Mouse (Mus musculus): ENCODE data around the gene Gm49355. TPM values are rescaled to one million over a fixed set of nuclear protein-coding genes. Genes with fewer than 3 reads are reported as not detected.

Gm49355 gene
- total and polyA plus RNA-seq, 3 experiments, result 0.08 to 0.26 (median 0.23) TPM

DNA sequence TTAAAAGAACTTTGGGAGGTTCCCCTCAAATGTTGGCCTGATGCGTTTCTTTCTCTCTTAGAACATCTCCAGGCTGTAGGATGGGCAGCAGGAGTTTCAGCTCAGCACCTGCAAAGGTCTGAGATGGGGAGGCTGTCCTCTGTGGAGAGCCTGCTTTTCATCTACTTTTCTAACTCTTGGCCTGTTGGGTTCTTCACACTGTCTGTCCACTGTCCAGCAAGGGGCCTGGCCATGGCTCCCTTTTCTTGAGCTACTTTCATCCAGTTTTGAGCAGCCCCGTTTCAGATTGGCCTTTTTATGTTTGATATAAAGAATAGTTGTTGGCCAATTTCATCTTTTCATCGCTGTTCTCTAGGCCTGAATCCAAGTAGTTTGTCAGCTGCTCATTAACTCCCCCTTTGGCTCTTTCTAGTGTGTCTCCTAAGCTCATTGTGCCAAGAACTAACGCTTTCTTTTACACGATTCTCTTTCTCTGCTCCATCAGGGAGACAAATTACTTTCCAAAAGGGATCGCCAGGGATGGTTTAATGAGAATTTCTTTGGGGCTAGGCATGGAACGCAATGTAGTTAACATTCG, 53.7 kb downstream of the Gm49355 start:
- H3K9ac ChIP-seq (ENCODE audit: insufficient read depth, low read depth), result no peak overlapping the region
- peaks cover 0 to 5% of the 10 kb centered on the region in 2 experiments; a peak in 1 of 4 replicates for H3K4me1 ChIP-seq (ENCODE audit: control insufficient read depth in 1 of 2, insufficient read depth in 2 of 2)
- no peak overlapping the region for H3K4me3 ChIP-seq (replicated peaks in 1 of 3; ENCODE audit: low read depth in 2 of 3, low read length in 2 of 3, poor library complexity in 1 of 3)
- H3K4me2 ChIP-seq (ENCODE audit: insufficient read depth, low read depth, poor library complexity, severe bottlenecking), result no peak overlapping the region
- no peak overlapping the region for H3K27ac ChIP-seq (ENCODE audit: insufficient read depth, low read depth)
- H3K27me3 ChIP-seq (replicated peaks), result no peaks in the 10 kb centered on the region
- TF ChIP-seq TBP (conservative IDR thresholded peaks at IDR 0.05; ENCODE audit: low read depth, low read length) (no peak), SIN3A (IDR thresholded peaks at IDR 0.05; ENCODE audit: low read length) (no peak), ZC3H11A (IDR thresholded peaks at IDR 0.05; ENCODE audit: low read depth, low read length) (no peak), ZNF384 (IDR thresholded peaks at IDR 0.05; ENCODE audit: low read depth, low read length) (no peak), BHLHE40 (IDR thresholded peaks at IDR 0.05; ENCODE audit: low read depth, low read length) (no peak), ELF1 (IDR thresholded peaks at IDR 0.05; ENCODE audit: low read depth, low read length) (no peak), MAZ (IDR thresholded peaks at IDR 0.05; ENCODE audit: low read depth, low read length) (no peak), USF1 (IDR thresholded peaks at IDR 0.05; ENCODE audit: low read depth, low read length) (no peak), CTCF (conservative IDR thresholded peaks at IDR 0.05 in 1 of 2, IDR thresholded peaks at IDR 0.05 in 1 of 2; ENCODE audit: low read depth in 2 of 2, low read length in 2 of 2) (no peak), MEF2A (IDR thresholded peaks at IDR 0.05; ENCODE audit: borderline replicate concordance, low read depth, low read length) (no peak), MAFK (IDR thresholded peaks at IDR 0.05; ENCODE audit: insufficient replicate concordance, low read length) (no peak), RAD21 (IDR thresholded peaks at IDR 0.05; ENCODE audit: low read depth, low read length) (no peak)
- DNase-seq (ENCODE audit: extremely low read depth), result no peak
- no peaks in the 10 kb centered on the region for H3K9me3 ChIP-seq (replicated peaks; ENCODE audit: low read length)
- no peaks in the 10 kb centered on the region for H3K79me2 ChIP-seq (replicated peaks; ENCODE audit: control insufficient read depth, extremely low read depth, insufficient read depth, poor library complexity, severe bottlenecking)
- no peaks in the 10 kb centered on the region for H3K36me3 ChIP-seq (replicated peaks in 1 of 2; ENCODE audit: control insufficient read depth in 1 of 2, insufficient read depth in 1 of 2, low read length in 1 of 2)
- in situ Hi-C loops (cut with MboI; ENCODE audit: low pct_ligation_motif_present, low pct_unique_long_range_greater_than_20kb, low sequenced_read_pairs) (no loop called here), dilution Hi-C loops (cut with MboI; ENCODE audit: extremely low pct_ligation_motif_present, extremely low pct_unique_long_range_greater_than_20kb, low sequenced_read_pairs) (no loop called here)

DNA sequence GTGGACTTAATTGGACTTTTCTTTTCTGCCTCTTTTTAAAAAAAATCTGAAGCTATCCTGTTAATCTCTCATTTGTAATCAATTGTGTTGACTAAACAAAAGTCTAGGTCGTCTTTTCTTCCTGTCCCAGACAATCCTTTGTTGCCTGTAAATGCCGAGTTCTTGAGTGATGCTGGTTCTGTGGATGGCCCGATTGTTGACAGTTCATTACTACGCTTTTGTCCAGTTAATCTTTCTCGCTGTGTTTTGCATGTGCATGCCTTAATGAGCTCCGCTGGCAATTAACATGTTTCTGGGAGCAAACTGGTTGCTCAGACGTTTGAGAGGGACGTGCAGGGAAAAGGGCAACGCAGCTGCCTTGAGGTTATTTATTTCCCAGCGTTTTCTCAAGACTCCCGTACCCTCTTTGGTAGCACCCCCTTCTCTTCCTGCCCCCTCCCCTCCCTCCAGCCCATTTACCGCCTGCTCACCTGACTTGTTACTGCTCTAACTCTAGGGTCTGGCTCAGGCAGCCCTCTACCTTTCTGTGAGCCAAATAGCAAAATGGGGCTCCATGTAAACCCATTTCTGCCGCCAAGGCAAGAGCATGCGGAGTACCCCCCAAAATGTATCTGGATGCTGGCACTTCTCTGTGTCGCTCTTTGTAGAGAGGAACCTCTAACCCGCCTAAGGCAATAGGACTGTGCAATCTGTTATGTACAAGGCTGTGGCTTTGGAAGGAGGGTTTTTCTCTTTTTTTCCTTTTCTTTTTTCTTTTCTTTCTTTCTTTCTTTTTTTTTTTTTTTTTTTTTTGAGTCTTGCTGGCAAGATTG, 54.4 kb downstream of the Gm49355 start:
- TF ChIP-seq MAFK (IDR thresholded peaks at IDR 0.05; ENCODE audit: insufficient replicate concordance, low read length), result no peak
- TF ChIP-seq TCF12 (IDR thresholded peaks at IDR 0.05; ENCODE audit: low read depth, low read length), result no peak
- no peak for TF ChIP-seq USF1 (IDR thresholded peaks at IDR 0.05; ENCODE audit: low read depth, low read length)
- TF ChIP-seq MYC (IDR thresholded peaks at IDR 0.05; ENCODE audit: low read depth, low read length), result no peak
- no peak for TF ChIP-seq JUND (conservative IDR thresholded peaks at IDR 0.05; ENCODE audit: low read depth, low read length)
- TF ChIP-seq KAT2A (IDR thresholded peaks at IDR 0.05; ENCODE audit: insufficient replicate concordance, low read length), result no peak
- no peak for TF ChIP-seq ZC3H11A (IDR thresholded peaks at IDR 0.05; ENCODE audit: low read depth, low read length)
- TF ChIP-seq MAX (IDR thresholded peaks at IDR 0.05; ENCODE audit: low read length), result no peak
- no peak for TF ChIP-seq IRF4 (IDR thresholded peaks at IDR 0.05; ENCODE audit: low read depth, low read length)
- no peak for TF ChIP-seq SMC3 (IDR thresholded peaks at IDR 0.05; ENCODE audit: low read depth, low read length)
- TF ChIP-seq MAZ (IDR thresholded peaks at IDR 0.05; ENCODE audit: low read depth, low read length), result no peak
- no peak for TF ChIP-seq GABPA (IDR thresholded peaks at IDR 0.05; ENCODE audit: insufficient replicate concordance, low read depth, low read length)
- no peak for TF ChIP-seq E2F4 (IDR thresholded peaks at IDR 0.05; ENCODE audit: insufficient replicate concordance, low read depth, low read length)
- no peak for TF ChIP-seq JUN (IDR thresholded peaks at IDR 0.05; ENCODE audit: insufficient read depth, low read depth, low read length)
- TF ChIP-seq POLR2AphosphoS2 (IDR thresholded peaks at IDR 0.05; ENCODE audit: low read depth, low read length), result no peak
- dilution Hi-C loops (cut with MboI; ENCODE audit: extremely low pct_ligation_motif_present, extremely low pct_unique_long_range_greater_than_20kb, low sequenced_read_pairs), result no loop called here
- H3K27me3 ChIP-seq (replicated peaks), result no peaks in the 10 kb centered on the region

More for the DNA sequence above, 54.4 kb downstream of the Gm49355 start:
- Histone ChIP-seq H3K9ac (ENCODE audit: insufficient read depth, low read depth) (no peak overlapping the region), H3K4me1 (ENCODE audit: control insufficient read depth in 1 of 2, insufficient read depth in 2 of 2) (peaks cover 0 to 4% of the 10 kb centered on the region in 2 experiments; a peak in 1 of 4 replicates), H3K4me2 (ENCODE audit: insufficient read depth, low read depth, poor library complexity, severe bottlenecking) (no peak overlapping the region), H3K4me3 (replicated peaks in 1 of 3; ENCODE audit: low read depth in 2 of 3, low read length in 2 of 3, poor library complexity in 1 of 3) (no peak overlapping the region), H3K27ac (ENCODE audit: insufficient read depth, low read depth) (no peak overlapping the region), H3K36me3 (replicated peaks in 1 of 2; ENCODE audit: control insufficient read depth in 1 of 2, insufficient read depth in 1 of 2, low read length in 1 of 2) (no peaks in the 10 kb centered on the region), H3K79me2 (replicated peaks; ENCODE audit: control insufficient read depth, extremely low read depth, insufficient read depth, poor library complexity, severe bottlenecking) (no peaks in the 10 kb centered on the region), H3K9me3 (replicated peaks; ENCODE audit: low read length) (no peaks in the 10 kb centered on the region)
- no peak for DNase-seq (ENCODE audit: extremely low read depth)
- in situ Hi-C loops (cut with MboI; ENCODE audit: low pct_ligation_motif_present, low pct_unique_long_range_greater_than_20kb, low sequenced_read_pairs), result no loop called here
